Mouse (Mus musculus): ENCODE measurements around the gene Kirrel3.

The Kirrel3 gene

DNA sequence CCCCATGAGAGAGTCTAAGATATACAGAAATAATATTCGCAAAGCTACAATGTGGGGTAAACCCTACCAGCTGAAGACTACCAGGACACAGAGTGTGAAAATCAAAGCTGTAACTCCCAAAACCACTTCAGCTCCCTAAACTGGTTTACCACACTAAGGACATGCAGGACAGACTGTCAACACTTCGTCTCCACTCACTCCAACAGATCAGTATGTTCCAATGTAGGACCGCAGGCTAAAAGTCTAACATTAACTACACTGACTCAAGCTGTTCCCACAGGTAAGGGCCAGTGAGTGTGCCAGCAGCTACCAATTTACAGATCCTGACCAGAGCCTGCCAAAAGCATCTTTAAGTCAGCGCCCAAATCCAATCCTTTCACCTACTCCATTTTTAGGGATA, 566.0 kb downstream of the Kirrel3 start:
- DNase-seq (ENCODE audit: extremely low spot score, low read depth, low spot score), result no peak

- no peak for DNase-seq (ENCODE audit: extremely low spot score, low read depth, low spot score)
Observed at GRCm38 (mm10) chr9:35052671-35053070, 567.0 kb downstream of the Kirrel3 start.

GRCm38 (mm10) chr9:35053081-35053480, 567.4 kb downstream of the Kirrel3 start:
- DNase-seq (ENCODE audit: extremely low spot score, low read depth, low spot score), result no peak

DNA sequence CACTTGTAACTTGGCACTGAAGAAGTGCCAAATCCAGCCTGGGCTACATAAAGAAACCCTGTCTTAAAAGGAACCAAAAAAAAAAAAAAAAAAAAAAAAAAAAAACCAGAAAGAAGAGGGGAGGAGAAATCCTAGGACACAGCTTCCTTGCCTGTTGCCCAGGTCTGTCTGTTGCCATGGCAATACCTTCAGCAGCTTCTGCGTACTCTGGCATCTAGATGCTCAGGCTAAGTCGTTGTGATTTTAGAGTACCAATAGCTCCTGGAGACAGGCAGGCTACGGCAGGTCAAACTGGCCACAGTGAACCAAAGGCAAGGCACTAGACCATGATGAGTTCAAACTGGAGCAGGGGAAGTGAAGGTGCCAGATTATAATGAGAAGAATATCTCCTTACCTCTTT, 568.0 kb downstream of the Kirrel3 start:
- no peak for DNase-seq (ENCODE audit: extremely low spot score, low read depth, low spot score)

DNA sequence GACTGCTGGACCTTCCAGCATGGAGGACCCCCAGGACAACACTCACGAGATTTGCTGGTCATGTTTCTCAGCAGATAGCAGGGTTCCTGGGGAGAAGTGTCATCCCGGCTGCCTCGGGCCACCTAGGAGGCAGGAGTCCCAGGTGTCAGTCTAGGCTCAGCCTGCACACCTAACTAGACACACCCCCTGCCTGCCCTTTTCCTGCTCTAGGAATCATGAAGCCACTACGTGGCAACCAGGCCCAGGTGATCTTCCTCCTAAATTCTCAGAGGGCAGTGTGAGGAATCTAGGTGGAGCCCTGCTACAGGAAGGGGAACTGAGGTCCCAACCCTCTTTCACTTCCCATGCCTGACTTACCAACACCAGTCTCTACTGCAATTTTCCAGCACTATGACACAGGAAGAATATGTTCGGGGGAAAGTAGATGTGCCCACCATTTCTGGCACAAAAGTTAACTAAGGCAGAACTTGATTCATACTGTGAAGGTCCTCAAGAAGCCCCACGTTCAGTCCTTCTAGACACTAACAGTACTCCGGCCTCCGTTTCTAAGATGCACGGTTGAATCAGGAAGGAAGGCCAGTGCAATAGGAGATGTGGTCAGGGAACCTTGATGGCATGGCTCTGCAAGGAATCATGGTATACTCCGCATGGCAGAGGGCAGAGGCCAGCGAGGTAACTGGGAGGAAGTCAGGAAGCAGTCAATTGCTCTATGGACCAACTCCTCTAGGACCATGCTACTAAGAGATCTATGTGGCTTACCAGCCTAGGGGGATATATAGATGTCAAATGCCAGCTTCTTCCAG, 570.0 kb downstream of the Kirrel3 start:
- no peak for DNase-seq (ENCODE audit: extremely low spot score, low read depth, low spot score)

GRCm38 (mm10) chr9:35056611-35057010, 570.9 kb downstream of the Kirrel3 start:
- DNase-seq (ENCODE audit: extremely low spot score, low read depth, low spot score), result no peak

DNA sequence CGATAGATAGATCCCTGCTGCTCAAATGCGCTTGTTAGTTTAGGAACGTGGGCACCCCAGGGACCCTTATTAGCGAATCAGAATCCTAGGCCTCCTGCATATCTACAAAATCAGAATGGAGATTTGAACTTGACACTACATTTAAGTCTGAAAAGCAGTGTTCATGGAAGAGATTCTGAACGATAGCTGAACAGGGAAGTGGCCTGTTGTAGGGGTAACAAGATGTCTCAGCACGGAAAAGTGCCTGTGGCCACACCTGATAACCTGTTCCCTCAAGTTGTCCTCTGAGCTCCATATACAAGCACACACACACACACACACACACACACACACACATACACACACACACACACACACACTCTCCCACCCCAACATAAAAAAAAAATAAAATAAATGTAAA, 571.9 kb downstream of the Kirrel3 start:
- DNase-seq (ENCODE audit: extremely low spot score, low read depth, low spot score), result no peak

GRCm38 (mm10) chr9:35058186-35058585, 572.5 kb downstream of the Kirrel3 start:
- DNase-seq (ENCODE audit: extremely low spot score, low read depth, low spot score), result no peak

DNA sequence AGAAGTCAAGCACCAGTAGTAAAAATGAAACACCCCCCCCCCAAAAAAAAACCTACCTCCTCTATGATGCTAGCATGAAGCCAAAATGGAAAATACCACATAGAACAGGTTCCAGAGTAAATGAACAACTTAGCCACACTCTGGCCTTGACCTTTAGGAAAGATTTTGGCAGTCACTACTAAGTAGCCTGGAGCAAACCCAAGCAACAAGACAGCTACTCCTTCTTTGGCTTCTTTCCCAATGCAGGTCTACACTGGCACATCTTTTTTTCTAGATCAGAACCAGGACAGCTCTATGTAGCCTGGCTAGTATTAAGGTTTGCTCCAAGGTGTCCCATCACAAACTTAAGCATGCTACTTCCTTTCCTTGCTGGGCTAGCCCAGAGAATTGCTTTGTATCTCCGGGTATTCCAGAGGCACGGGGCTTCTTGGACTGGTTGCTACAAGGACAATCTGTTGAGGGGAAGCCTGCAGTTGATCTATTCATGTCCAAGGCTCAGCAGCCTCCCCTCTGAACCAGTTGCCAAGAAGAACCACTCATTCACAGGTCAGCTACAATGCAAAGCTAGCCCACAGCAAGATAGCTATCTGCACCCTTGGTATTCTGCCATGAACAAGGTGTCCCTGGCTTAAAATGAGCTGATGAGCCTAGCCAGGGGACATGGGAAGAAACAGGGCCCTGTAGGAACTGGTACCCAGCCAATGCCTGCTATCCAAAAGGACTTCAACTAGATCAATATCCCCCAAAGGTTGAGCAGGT, 573.1 kb downstream of the Kirrel3 start:
- no peak for DNase-seq (ENCODE audit: extremely low spot score, low read depth, low spot score)

- DNase-seq (ENCODE audit: extremely low spot score, low read depth, low spot score), result no peak
Observed at GRCm38 (mm10) chr9:35059881-35060280, 574.2 kb downstream of the Kirrel3 start.

- no peak for DNase-seq (ENCODE audit: extremely low spot score, low read depth, low spot score)
Observed at GRCm38 (mm10) chr9:35061446-35061845, 575.8 kb downstream of the Kirrel3 start.

Data from hindlimb bud, embryonic 11.5 days (tissue).